Mouse (Mus musculus) kidney, adult 2 months (tissue): ENCODE data around the gene Gm11444. TPM values are rescaled to one million over a fixed set of nuclear protein-coding genes. Genes with fewer than 3 reads are reported as not detected.

ENCODE experiments used
- DNase-seq: peaks from one replicate; pipeline ENCODE4 v3.0.0; 2021
- H3K27ac ChIP-seq: fragments of 200-500 bp; 2 replicates; pipeline ENCODE4 v1.5.1; 2012; ENCODE audit warnings: low read depth, low read length, control low read depth, inconsistent platforms; ENCODE audit not compliant: insufficient read depth
- H3K27me3 ChIP-seq: fragments of 200-500 bp; replicated peaks from 2 replicates; pipeline ENCODE4 v1.6.1; 2012; ENCODE audit warnings: mild to moderate bottlenecking, moderate library complexity, low read length, inconsistent platforms; ENCODE audit not compliant: control insufficient read depth, insufficient read depth
- H3K36me3 ChIP-seq: fragments of 200-500 bp; 2 replicates; pipeline ENCODE4 v1.6.1; 2012; ENCODE audit warnings: mild to moderate bottlenecking, moderate library complexity, low read length, inconsistent platforms; ENCODE audit not compliant: control insufficient read depth, insufficient read depth
- H3K4me1 ChIP-seq: fragments of 200-500 bp; 2 replicates; pipeline ENCODE4 v1.6.1; 2011; ENCODE audit warnings: low read length; ENCODE audit not compliant: control insufficient read depth, insufficient read depth
- H3K4me3 ChIP-seq: fragments of 200-500 bp; 2 replicates; pipeline ENCODE4 v1.5.1; 2011; ENCODE audit warnings: mild to moderate bottlenecking, low read depth, low read length, control low read depth; ENCODE audit not compliant: insufficient read depth
- CTCF ChIP-seq: fragments of 200-500 bp; conservative IDR thresholded peaks from 2 replicates; pipeline ENCODE4 v1.5.1; 2011; ENCODE audit warnings: low read depth, mild to moderate bottlenecking, control low read depth, low read length, moderate library complexity, mixed read lengths; ENCODE audit not compliant: insufficient read depth, insufficient read length
- POLR2A ChIP-seq: fragments of 200-500 bp; IDR thresholded peaks from one replicate; pipeline ENCODE4 v1.6.1; 2011; ENCODE audit warnings: low read depth, low read length, control low read depth
- WGBS: fragments of 180-500 bp; shearing (Covaris S2); methylation state at CpG from one replicate; pipeline ENCODE4 v1.1.7; 2018; 5-methylcytosine and 5-hydroxymethylcytosine counted together
- polyA plus RNA-seq: library from polyadenylated mRNA; depleted of rRNA; stranded (reverse); fragments of >200 nt; gene quantifications from 2 replicates; pipeline ENCODE4 v1.2.3, GENCODE M21; 2012

The Gm11444 gene
- polyA plus RNA-seq, 1 experiment, result not detected

GRCm38 (mm10) chr11:85857997-85858698 is 8.0 kb upstream of the Gm11444 start:
- no peaks in the 10 kb centered on the region for H3K4me1 ChIP-seq
- H3K36me3 ChIP-seq, result no peaks in the 10 kb centered on the region
- H3K27ac ChIP-seq, result no peak overlapping the region
- TF ChIP-seq POLR2A (no peak), CTCF (no peak)
- WGBS, result 39% methylated on average over 6 of the region's 6 CpGs
- no peak overlapping the region for H3K4me3 ChIP-seq
- H3K27me3 ChIP-seq, result no peaks in the 10 kb centered on the region
- DNase-seq, result no peak

- TF ChIP-seq CTCF, result peak; percentile 28
- no peak for TF ChIP-seq POLR2A
- no peaks in the 10 kb centered on the region for H3K27me3 ChIP-seq
- DNase-seq, result no peak
- no peak overlapping the region for H3K4me3 ChIP-seq
- 49% methylated on average over 6 of the region's 6 CpGs for WGBS
- peaks cover 17% of the 10 kb centered on the region; the same call in 1 of the 2 replicates for H3K4me1 ChIP-seq
- no peaks in the 10 kb centered on the region for H3K36me3 ChIP-seq
- H3K27ac ChIP-seq, result no peak overlapping the region
These were observed 625 bp upstream of the Gm11444 start for GRCm38 (mm10) chr11:85850758-85851157.

GRCm38 (mm10) chr11:85849037-85849436 is 1.1 kb downstream of the Gm11444 start:
- peak overlapping the region; percentile 11; the same call in 1 of the 2 replicates for H3K27ac ChIP-seq
- no peak overlapping the region for H3K4me3 ChIP-seq
- peak; percentile 89 for DNase-seq
- H3K27me3 ChIP-seq, result no peaks in the 10 kb centered on the region
- 4% methylated on average over 21 of the region's 21 CpGs for WGBS
- H3K4me1 ChIP-seq, result peaks cover 26% of the 10 kb centered on the region; the same call in 1 of the 2 replicates
- peak; percentile 97 for TF ChIP-seq CTCF
- no peak for TF ChIP-seq POLR2A
- H3K36me3 ChIP-seq, result no peaks in the 10 kb centered on the region

- peak overlapping the region; percentile 42 for H3K27ac ChIP-seq
- peak; percentile 81 for DNase-seq
- 36% methylated on average over 4 of the region's 4 CpGs for whole genome bisulfite sequencing
These were observed 3.6 kb downstream of the Gm11444 start for GRCm38 (mm10) chr11:85846509-85846908.

GRCm38 (mm10) chr11:85845921-85846320 is 4.2 kb downstream of the Gm11444 start:
- Histone ChIP-seq H3K27ac (peak overlapping the region; percentile 76), H3K36me3 (no peaks in the 10 kb centered on the region), H3K27me3 (no peaks in the 10 kb centered on the region), H3K4me1 (peaks cover 33% of the 10 kb centered on the region; the same call in 1 of the 2 replicates), H3K4me3 (no peak overlapping the region)
- DNase-seq, result peak; percentile 83
- 38% methylated on average over 5 of the region's 5 CpGs for WGBS
- no peak for TF ChIP-seq CTCF
- no peak for TF ChIP-seq POLR2A

More at GRCm38 (mm10) chr11:85846509-85846908, 3.6 kb downstream of the Gm11444 start:
- no peaks in the 10 kb centered on the region for H3K36me3 ChIP-seq
- H3K27me3 ChIP-seq, result no peaks in the 10 kb centered on the region
- no peak overlapping the region for H3K4me3 ChIP-seq
- H3K4me1 ChIP-seq, result peaks cover 33% of the 10 kb centered on the region; the same call in 1 of the 2 replicates
- TF ChIP-seq CTCF, result no peak
- TF ChIP-seq POLR2A, result no peak

GRCm38 (mm10) chr11:85844971-85845370 is 5.2 kb downstream of the Gm11444 start:
- Histone ChIP-seq H3K4me3 (no peak overlapping the region), H3K36me3 (peaks cover 1% of the 10 kb centered on the region; the same call in 1 of the 2 replicates), H3K4me1 (peaks cover 33% of the 10 kb centered on the region; the same call in 1 of the 2 replicates), H3K27me3 (no peaks in the 10 kb centered on the region), H3K27ac (peak overlapping the region; percentile 76)
- WGBS, result 26% methylated on average over 5 of the region's 5 CpGs
- TF ChIP-seq POLR2A (no peak), CTCF (no peak)
- DNase-seq, result peak; percentile 84
